Mouse (Mus musculus): ENCODE measurements around the gene Psmd14.

Gene Psmd14

DNA sequence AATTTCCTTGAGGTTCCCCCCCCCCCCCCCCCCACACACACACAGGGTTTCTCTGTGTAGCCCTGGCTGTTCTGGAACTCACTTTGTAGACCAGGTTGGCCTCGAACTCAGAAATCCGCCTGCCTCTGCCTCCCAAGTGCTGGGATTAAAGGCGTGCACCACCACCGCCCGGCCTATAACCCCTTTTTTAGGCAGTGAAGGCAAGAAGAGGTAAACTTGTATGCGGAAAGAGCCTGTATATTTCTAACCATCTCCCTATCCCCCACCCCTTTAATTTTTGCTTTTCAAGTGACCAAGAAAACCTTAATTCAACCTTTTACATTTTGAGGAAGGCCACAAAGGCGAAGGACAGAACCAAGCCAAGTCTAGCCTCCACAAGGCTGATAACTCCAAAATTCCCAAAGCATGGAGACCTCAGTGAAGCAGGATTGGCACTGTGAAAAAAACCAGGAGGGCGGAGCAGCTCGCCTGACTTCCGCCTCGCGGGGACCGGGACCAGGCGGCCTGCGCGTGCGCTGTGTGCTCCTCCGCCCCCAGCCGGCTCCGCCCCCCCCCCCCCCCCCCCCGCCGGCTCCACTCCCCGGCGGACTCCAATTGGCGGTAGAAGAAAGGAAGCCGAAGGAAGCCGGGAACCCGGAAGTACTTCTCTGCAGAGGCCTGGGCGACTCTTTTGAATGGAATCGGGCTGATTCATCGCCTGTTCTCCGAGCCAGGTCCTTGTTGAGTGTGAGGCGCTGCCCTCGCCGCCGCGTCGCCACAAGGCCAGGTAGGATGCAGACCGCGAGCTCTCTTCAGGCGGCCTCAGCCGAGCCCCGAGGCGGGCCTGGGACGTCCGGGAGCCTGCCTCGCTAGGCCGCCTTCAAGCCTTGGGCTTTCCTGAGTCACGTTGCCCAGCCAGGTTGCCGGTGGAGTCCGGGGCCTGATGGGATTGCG lies at the start of gene Psmd14:
TSS of gene Psmd14 (plus strand) at position 587 of the 933 bp plus-strand sequence.
- DNase-seq (ENCODE audit: low spot score in 2 of 2): peak; percentile 68 to 79

- no peak for DNase-seq (ENCODE audit: low spot score in 2 of 2)
Observed at GRCm38 (mm10) chr2:61662833-61663232, 48.7 kb upstream of the Psmd14 start.

GRCm38 (mm10) chr2:61663573-61664241 lies 47.8 kb upstream of the Psmd14 start:
- DNase-seq (ENCODE audit: low spot score in 2 of 2): no peak

DNA sequence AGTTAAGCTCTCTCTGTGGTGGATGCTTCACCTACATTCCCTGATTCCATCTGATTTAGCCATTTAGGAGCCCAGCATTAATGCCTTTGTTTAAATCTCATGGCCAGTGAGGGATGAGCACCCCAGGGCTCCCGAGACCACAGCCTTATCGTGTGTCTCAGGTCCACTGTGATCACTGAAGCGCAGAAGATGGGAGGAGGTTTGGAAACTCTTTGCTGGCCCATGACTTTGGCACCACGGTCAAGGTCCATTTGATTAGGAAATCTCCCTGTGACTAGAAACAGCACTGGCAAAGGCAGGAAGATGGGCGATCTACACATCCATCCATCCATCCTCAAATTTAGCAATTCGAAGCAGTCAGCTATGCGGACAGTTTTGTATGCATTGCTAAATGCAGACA lies 44.1 kb upstream of the Psmd14 start:
- no peak for DNase-seq (ENCODE audit: low spot score in 2 of 2)

DNA sequence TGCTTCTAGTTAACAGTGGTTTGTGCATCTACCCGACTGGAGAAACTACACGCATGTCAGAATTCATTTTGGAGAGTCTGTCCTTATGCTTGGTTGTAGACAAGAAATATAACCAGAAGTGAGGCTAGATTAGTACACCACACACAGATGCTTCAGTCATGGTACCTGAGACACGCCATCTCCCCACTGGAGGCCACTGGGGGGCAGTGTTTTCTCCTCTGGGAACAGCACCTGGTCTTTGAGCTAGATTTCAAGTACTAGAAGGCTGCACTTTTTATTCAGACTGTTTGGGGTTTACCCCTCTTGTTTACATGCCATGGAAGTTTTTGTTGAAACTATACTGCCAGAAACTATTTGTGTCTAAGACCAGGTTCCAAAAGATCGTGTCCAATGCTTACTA lies 43.2 kb upstream of the Psmd14 start:
- peak in 1 of 2 experiments; percentile 46 for DNase-seq (ENCODE audit: low spot score in 2 of 2)

GRCm38 (mm10) chr2:61674555-61674954 lies 36.9 kb upstream of the Psmd14 start:
- no peak for DNase-seq (ENCODE audit: low spot score in 2 of 2)

DNA sequence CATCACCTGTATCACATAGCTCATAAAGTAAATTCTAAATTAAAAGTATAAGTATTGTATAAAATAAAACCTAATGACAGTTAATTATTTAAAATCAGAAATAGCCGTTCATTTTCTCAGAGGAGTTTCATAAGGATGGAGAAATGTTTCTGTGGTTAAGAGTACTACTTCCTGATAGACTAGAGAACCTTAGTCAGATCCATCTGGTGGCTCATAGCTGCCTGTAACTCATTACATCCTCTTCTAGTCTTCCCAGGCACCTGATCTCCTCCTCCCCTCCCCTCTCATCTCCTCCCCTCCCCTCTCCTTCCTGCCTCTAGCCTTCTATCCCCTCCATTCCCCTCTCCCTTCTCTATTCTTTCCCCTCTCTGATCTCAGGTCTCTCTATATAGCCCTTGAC lies 29.9 kb upstream of the Psmd14 start:
- no peak for DNase-seq (ENCODE audit: low spot score in 2 of 2)

DNA sequence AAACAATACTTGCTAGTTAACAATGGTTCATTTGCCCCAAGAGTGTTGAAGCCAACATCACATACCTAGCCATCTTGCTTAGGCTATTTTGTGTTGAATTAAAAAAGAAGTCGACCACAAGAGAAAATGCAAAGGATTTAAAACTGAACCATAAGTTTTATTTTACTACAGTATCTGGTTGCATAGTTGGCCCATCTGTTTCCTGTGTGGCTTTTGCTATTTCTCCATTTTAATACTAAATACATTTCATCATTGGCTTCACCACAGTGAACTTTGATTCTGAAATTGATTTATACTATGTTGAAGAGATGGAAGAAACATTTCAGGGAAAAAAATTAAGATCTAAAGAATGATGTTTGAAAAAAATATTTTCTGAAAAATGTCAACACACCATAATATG lies 25.0 kb upstream of the Psmd14 start:
- no peak for DNase-seq (ENCODE audit: low spot score in 2 of 2)

- no peak for DNase-seq (ENCODE audit: low spot score in 2 of 2)
Observed at GRCm38 (mm10) chr2:61689086-61689485, 22.4 kb upstream of the Psmd14 start.

- no peak for DNase-seq (ENCODE audit: low spot score in 2 of 2)
Observed at GRCm38 (mm10) chr2:61709570-61709969, 1.9 kb upstream of the Psmd14 start.

GRCm38 (mm10) chr2:61712526-61712925 lies 1.0 kb downstream of the Psmd14 start:
- DNase-seq (ENCODE audit: low spot score in 2 of 2): no peak

GRCm38 (mm10) chr2:61722401-61722982 lies 11.0 kb downstream of the Psmd14 start:
- DNase-seq (ENCODE audit: low spot score in 2 of 2): no peak

DNA sequence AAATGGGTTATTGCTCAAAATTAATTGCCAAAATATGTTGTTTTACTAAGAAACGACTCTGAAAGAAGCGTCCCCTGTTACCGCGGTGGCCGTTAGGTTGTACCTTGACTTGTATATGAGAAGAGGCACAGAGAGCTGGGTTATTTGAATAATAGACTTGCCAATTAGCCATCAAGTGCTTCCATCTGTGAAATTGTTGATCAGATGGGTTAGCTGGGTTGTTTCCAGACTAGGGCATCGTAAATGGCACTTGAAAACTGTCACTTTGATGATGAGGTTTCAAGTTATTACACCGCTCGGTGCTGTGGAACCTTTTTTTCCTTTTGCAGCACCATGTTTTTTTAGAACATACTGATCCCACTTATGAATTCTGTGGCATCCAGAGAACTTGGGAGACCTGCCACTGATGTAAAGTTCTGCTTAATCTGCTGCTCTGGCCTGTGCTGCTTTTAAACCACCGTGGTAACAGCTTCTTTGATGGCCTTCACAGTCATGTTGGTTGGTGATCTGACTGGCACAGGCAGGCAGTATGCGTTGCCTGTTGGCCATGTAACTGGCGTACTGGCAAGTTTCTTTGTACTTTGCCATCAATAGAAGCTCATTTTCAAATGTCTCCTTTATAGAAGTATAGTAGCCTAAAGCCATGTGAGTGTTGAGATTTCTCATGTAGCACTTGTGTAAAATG lies 21.4 kb downstream of the Psmd14 start:
- DNase-seq (ENCODE audit: low spot score in 2 of 2): no peak

DNA sequence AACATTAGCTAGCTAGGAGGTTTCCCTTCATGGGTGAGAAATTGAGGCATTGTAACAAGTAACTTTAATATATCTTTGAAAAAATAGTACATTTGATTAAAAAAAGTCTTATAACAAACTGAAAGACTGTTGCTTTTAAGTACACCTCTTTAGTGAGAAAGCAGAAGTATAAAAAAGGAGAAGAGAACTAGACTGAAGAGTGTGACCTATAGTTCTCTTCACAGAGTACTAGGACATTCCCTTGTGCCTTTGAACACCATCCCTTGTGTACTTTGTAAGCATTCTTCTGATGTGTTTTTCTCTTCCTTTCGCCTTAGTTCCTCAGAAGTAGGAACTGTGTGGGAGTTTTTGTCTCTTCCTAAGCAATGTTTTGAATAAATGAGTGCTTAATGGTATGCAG lies 22.7 kb downstream of the Psmd14 start:
- DNase-seq (ENCODE audit: low spot score in 2 of 2): no peak

DNA sequence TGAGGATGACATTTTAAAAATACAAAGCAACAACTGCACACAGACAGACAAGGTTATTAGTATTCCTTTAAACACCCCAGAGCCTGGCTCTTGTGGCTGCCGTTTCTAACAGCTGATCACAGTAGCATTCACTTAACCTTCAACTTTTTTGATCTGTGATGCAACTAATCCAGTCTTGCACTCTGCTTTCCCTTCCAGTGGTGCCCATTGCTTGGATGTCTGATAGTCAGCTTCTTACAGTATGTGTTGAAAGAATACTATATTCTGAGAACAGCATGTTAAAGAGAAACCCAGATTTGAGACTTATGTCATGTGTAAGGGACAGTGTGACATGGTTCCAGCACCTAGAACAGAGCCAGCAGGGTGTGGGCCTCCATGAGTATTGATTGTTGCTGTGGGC lies 34.6 kb downstream of the Psmd14 start:
- DNase-seq (ENCODE audit: low spot score in 2 of 2): no peak

- no peak for DNase-seq (ENCODE audit: low spot score in 2 of 2)
Observed at GRCm38 (mm10) chr2:61746580-61746979, 35.1 kb downstream of the Psmd14 start.

GRCm38 (mm10) chr2:61747411-61747810 lies 35.9 kb downstream of the Psmd14 start:
- no peak for DNase-seq (ENCODE audit: low spot score in 2 of 2)

DNA sequence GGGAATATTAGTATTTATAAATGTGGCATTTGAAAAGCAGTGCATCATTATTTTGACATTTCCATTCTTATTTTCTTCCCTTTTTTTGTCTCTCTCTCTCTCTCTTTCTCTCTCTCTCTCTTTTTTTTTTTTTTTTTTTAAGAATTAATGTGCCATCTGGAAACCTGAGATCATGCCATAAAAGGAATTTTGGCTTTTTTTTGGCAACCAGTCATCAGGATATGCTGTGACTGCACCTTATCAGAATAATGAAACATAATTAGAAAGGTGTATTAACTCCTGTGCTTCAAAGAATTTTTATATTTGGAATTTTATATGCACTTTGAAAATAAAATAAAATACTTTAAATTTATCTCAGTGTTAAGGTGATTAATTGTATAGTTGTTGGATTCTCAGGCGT lies 39.2 kb downstream of the Psmd14 start:
- DNase-seq (ENCODE audit: low spot score in 2 of 2): no peak

- DNase-seq (ENCODE audit: low spot score in 2 of 2): no peak
Observed at GRCm38 (mm10) chr2:61751286-61751685, 39.8 kb downstream of the Psmd14 start.

DNA sequence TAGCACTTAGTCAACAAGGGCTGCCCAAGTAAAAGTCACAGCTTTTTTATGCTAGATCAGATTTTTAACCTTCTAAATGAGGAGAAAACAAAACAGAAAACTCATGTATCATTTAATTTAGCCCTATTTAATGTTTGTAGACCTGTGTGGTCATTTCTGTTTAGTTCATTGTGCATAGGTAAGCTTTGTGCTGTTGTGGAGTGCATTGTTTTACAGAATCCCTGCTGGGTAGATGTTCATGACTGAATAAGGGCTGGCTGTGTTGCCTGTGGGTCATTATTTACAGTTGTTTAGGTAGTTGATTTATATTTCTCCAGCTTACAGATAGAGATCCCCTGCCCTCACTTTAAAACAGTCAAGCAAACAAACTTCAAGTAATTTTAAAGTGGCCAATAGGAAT lies 40.9 kb downstream of the Psmd14 start:
- no peak for DNase-seq (ENCODE audit: low spot score in 2 of 2)

- no peak for DNase-seq (ENCODE audit: low spot score in 2 of 2)
Observed at GRCm38 (mm10) chr2:61754989-61755388, 43.5 kb downstream of the Psmd14 start.

- no peak for DNase-seq (ENCODE audit: low spot score in 2 of 2)
Observed at GRCm38 (mm10) chr2:61759234-61759855, 47.9 kb downstream of the Psmd14 start.

Measured in spleen, postnatal 14 days (tissue).